Mouse (Mus musculus) midbrain, embryonic 10.5 days (tissue): ENCODE results near the gene Zfp830. TPM values are rescaled to one million over a fixed set of nuclear protein-coding genes. Genes with fewer than 3 reads are reported as not detected.
A peak's percentile ranks its signal among the peaks of the same experiment; 100 is the strongest.

Experiments used
- DNase-seq: peaks from one replicate; pipeline ENCODE4 v3.0.0-alpha.2; 2017; ENCODE audit warnings: low spot score
- H3K27ac ChIP-seq: fragments of 300-500 bp; sonication (generic); replicated peaks from 2 replicates; pipeline ENCODE4 v1.5.1; 2016; ENCODE audit warnings: mild to moderate bottlenecking
- H3K27me3 ChIP-seq: fragments of 300-500 bp; sonication (generic); 2 replicates; pipeline ENCODE4 v1.6.1; 2016; ENCODE audit warnings: low read depth, mild to moderate bottlenecking; ENCODE audit not compliant: poor library complexity, severe bottlenecking
- H3K36me3 ChIP-seq: fragments of 300-500 bp; sonication (generic); 2 replicates; pipeline ENCODE4 v1.6.1; 2016; ENCODE audit warnings: mild to moderate bottlenecking, moderate library complexity
- H3K4me1 ChIP-seq: fragments of 300-500 bp; sonication (generic); 2 replicates; pipeline ENCODE4 v1.6.1; 2016
- H3K4me3 ChIP-seq: fragments of 300-500 bp; sonication (generic); 2 replicates; pipeline ENCODE4 v1.5.1; 2016; ENCODE audit warnings: mild to moderate bottlenecking, moderate library complexity
- H3K9me3 ChIP-seq: fragments of 300-500 bp; sonication (generic); replicated peaks from 2 replicates; pipeline ENCODE4 v1.6.1; 2016; ENCODE audit warnings: mild to moderate bottlenecking
- WGBS: fragments of 180-500 bp; shearing (Covaris S2); methylation state at CpG from one replicate; pipeline ENCODE4 v1.1.7; 2016; 5-methylcytosine and 5-hydroxymethylcytosine counted together
- polyA plus RNA-seq: library from polyadenylated mRNA; unstranded; fragments of >200 nt; fragmentation: Nextera tagmentation; extraction: Ambion mirVana; gene quantifications from 2 replicates; pipeline ENCODE4 v1.2.1, GENCODE M21; 2016

Zfp830 gene
- polyA plus RNA-seq = 33.3 and 37.6 TPM in 2 replicates

GRCm38 (mm10) chr11:82763742-82764437, at the start of gene Zfp830, which contains the start of gene Cct6b:
Gene Zfp830 (plus strand): TSS chr11:82764345.
Gene Cct6b (minus strand): TSS chr11:82764321.
- WGBS = under 1% methylated on average over 44 of the region's 44 CpGs
- Histone ChIP-seq H3K9me3 (peaks cover 4% of the 10 kb centered on the region; the same call in 1 of the 2 replicates), H3K4me1 (peaks cover 24% of the 10 kb centered on the region), H3K4me3 (peak within 1 kb of the TSS; percentile 99), H3K36me3 (peaks cover 23% of the 10 kb centered on the region), H3K27me3 (no peaks in the 10 kb centered on the region), H3K27ac (peak within 1 kb of the TSS; percentile 91)
- DNase-seq = peak; percentile 93

- DNase-seq = no peak
- H3K27me3 ChIP-seq = no peaks in the 10 kb centered on the region
- H3K4me1 ChIP-seq = no peaks in the 10 kb centered on the region
- 86% methylated on average over 12 of the region's 12 CpGs for WGBS
- no peak overlapping the region for H3K27ac ChIP-seq
- H3K9me3 ChIP-seq = no peaks in the 10 kb centered on the region
- H3K36me3 ChIP-seq = no peaks in the 10 kb centered on the region
- no peak overlapping the region for H3K4me3 ChIP-seq
These were observed 44.9 kb upstream of the Zfp830 start for GRCm38 (mm10) chr11:82719294-82719693.

- Histone ChIP-seq H3K27ac (no peak overlapping the region), H3K9me3 (no peaks in the 10 kb centered on the region), H3K36me3 (no peaks in the 10 kb centered on the region), H3K4me1 (no peaks in the 10 kb centered on the region), H3K27me3 (no peaks in the 10 kb centered on the region), H3K4me3 (no peak overlapping the region)
- 91% methylated on average over 2 of the region's 2 CpGs for WGBS
- DNase-seq = no peak
These were observed 37.3 kb upstream of the Zfp830 start for GRCm38 (mm10) chr11:82726862-82727261.

GRCm38 (mm10) chr11:82734227-82734626, 29.9 kb upstream of the Zfp830 start:
- H3K27me3 ChIP-seq = no peaks in the 10 kb centered on the region
- no peak for DNase-seq
- H3K36me3 ChIP-seq = no peaks in the 10 kb centered on the region
- H3K27ac ChIP-seq = no peak overlapping the region
- no peaks in the 10 kb centered on the region for H3K9me3 ChIP-seq
- no peaks in the 10 kb centered on the region for H3K4me1 ChIP-seq
- no peak overlapping the region for H3K4me3 ChIP-seq

- Histone ChIP-seq H3K4me1 (no peaks in the 10 kb centered on the region), H3K9me3 (no peaks in the 10 kb centered on the region), H3K4me3 (no peak overlapping the region), H3K27ac (no peak overlapping the region), H3K27me3 (no peaks in the 10 kb centered on the region), H3K36me3 (no peaks in the 10 kb centered on the region)
- no peak for DNase-seq
These were observed 25.1 kb upstream of the Zfp830 start for GRCm38 (mm10) chr11:82739006-82739405.

GRCm38 (mm10) chr11:82746138-82746537, 18.0 kb upstream of the Zfp830 start:
- DNase-seq = no peak
- no peak overlapping the region for H3K4me3 ChIP-seq
- H3K4me1 ChIP-seq = no peaks in the 10 kb centered on the region
- no peaks in the 10 kb centered on the region for H3K27me3 ChIP-seq
- no peaks in the 10 kb centered on the region for H3K9me3 ChIP-seq
- no peaks in the 10 kb centered on the region for H3K36me3 ChIP-seq
- 35% methylated on average over 6 of the region's 6 CpGs for WGBS
- no peak overlapping the region for H3K27ac ChIP-seq

- WGBS = 86% methylated on average over 8 of the region's 8 CpGs
- no peaks in the 10 kb centered on the region for H3K9me3 ChIP-seq
- H3K27ac ChIP-seq = no peak overlapping the region
These were observed 17.2 kb upstream of the Zfp830 start for GRCm38 (mm10) chr11:82746857-82747366.

GRCm38 (mm10) chr11:82752349-82753115, 11.6 kb upstream of the Zfp830 start:
- Histone ChIP-seq H3K4me3 (no peak overlapping the region), H3K36me3 (no peaks in the 10 kb centered on the region), H3K9me3 (no peaks in the 10 kb centered on the region), H3K27ac (no peak overlapping the region), H3K27me3 (no peaks in the 10 kb centered on the region), H3K4me1 (no peaks in the 10 kb centered on the region)
- WGBS = 73% methylated on average over 6 of the region's 6 CpGs
- DNase-seq = no peak

More at GRCm38 (mm10) chr11:82746857-82747366, 17.2 kb upstream of the Zfp830 start:
- no peaks in the 10 kb centered on the region for H3K4me1 ChIP-seq
- no peak for DNase-seq
- no peaks in the 10 kb centered on the region for H3K27me3 ChIP-seq
- H3K36me3 ChIP-seq = no peaks in the 10 kb centered on the region
- no peak overlapping the region for H3K4me3 ChIP-seq

- WGBS = 92% methylated on average over 1 of the region's 1 CpGs
- H3K9me3 ChIP-seq = no peaks in the 10 kb centered on the region
- no peaks in the 10 kb centered on the region for H3K27me3 ChIP-seq
- H3K36me3 ChIP-seq = no peaks in the 10 kb centered on the region
- H3K27ac ChIP-seq = no peak overlapping the region
- DNase-seq = no peak
- no peaks in the 10 kb centered on the region for H3K4me1 ChIP-seq
- no peak overlapping the region for H3K4me3 ChIP-seq
These were observed 8.2 kb upstream of the Zfp830 start for GRCm38 (mm10) chr11:82755919-82756318.

GRCm38 (mm10) chr11:82762286-82762829, 1.8 kb upstream of the Zfp830 start:
- H3K27ac ChIP-seq = no peak overlapping the region
- peaks cover 12% of the 10 kb centered on the region; the same call in 1 of the 2 replicates for H3K36me3 ChIP-seq
- peaks cover 24% of the 10 kb centered on the region for H3K4me1 ChIP-seq
- peaks cover 4% of the 10 kb centered on the region; the same call in 1 of the 2 replicates for H3K9me3 ChIP-seq
- no peak overlapping the region for H3K4me3 ChIP-seq
- no peak for DNase-seq
- WGBS = 88% methylated on average over 6 of the region's 6 CpGs
- no peaks in the 10 kb centered on the region for H3K27me3 ChIP-seq

GRCm38 (mm10) chr11:82763261-82763660, 884 bp upstream of the Zfp830 start:
- peak overlapping the region; percentile 99 for H3K4me3 ChIP-seq
- H3K9me3 ChIP-seq = peaks cover 4% of the 10 kb centered on the region; the same call in 1 of the 2 replicates
- DNase-seq = no peak
- H3K27me3 ChIP-seq = no peaks in the 10 kb centered on the region
- peak overlapping the region; percentile 91 for H3K27ac ChIP-seq
- peaks cover 16% of the 10 kb centered on the region for H3K36me3 ChIP-seq
- peaks cover 24% of the 10 kb centered on the region for H3K4me1 ChIP-seq
- WGBS = 14% methylated on average over 4 of the region's 4 CpGs

GRCm38 (mm10) chr11:82764438-82764924, 336 bp downstream of the Zfp830 start:
- peaks cover 4% of the 10 kb centered on the region; the same call in 1 of the 2 replicates for H3K9me3 ChIP-seq
- peak overlapping the region; percentile 91 for H3K27ac ChIP-seq
- H3K27me3 ChIP-seq = no peaks in the 10 kb centered on the region
- H3K36me3 ChIP-seq = peaks cover 28% of the 10 kb centered on the region
- under 1% methylated on average over 28 of the region's 28 CpGs for WGBS
- peaks cover 24% of the 10 kb centered on the region for H3K4me1 ChIP-seq
- DNase-seq = no peak
- H3K4me3 ChIP-seq = peak overlapping the region; percentile 99
